Mouse (Mus musculus): ENCODE results near the gene Cnot6.

Gene Cnot6

DNA sequence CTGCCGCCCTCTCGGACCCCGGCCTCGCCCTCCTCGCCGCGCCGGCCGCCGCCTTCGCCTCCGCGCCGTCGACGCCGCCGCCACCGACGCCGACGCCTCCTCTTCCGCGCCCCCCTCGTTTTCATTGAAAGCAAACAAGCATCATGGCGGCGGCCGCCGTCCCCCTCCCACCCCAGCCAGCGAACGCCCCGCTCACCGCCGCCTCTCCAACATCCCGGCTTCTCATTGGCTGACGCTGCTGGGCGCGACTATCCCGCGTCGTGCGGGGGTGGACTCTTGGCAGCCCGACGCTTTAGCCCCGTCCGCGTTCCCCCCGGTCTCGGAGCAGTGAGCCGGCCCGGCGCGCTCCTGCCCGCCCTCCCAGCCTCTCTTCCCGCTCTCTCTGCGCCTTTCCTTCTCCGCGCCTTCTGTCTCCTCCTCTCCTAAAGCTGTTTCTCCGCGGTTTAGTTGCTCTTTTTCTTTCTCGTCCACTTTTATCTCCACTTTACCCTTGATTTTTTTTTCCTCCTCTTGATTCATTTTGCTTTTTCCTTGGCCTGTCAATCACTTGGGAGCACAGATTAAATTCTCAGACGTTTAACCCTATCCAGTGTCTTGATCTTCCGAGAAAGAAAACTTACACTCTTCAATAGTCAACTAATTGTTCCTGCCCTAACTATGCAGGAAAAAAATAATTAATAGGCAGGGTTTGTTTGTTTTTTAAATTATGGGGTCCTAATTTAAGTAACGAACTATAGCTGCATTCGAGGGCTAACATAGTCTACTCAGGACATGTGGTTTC, at the start of gene Cnot6:
Cnot6 (minus strand) TSS at position 169 of the 781 bp plus-strand sequence.
- peak; percentile 99 for DNase-seq (ENCODE audit: low read depth, low spot score)

- no peak for DNase-seq (ENCODE audit: low read depth, low spot score)
These were observed 48.6 kb upstream of the Cnot6 start for GRCm38 (mm10) chr11:49761130-49761529.

DNA sequence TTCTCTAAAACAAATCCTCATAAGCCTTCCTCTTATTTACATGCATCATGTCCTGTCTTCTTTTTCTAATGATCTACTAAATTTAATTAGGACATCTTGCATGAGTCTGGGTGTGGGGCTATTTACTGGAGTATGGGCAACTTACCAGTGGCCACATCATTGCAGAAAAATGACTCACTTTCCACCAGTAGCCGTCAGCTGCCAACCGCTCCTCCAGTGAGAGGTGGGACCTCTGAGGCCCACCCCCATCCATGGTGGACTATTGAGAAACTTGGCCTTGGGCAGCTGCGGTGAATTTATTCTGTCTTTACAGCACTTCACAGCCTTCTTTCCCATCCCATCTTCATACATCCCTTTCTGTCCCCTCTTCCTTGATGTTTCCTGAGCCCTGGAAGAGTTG, 45.6 kb upstream of the Cnot6 start:
- no peak for DNase-seq (ENCODE audit: low read depth, low spot score)

DNA sequence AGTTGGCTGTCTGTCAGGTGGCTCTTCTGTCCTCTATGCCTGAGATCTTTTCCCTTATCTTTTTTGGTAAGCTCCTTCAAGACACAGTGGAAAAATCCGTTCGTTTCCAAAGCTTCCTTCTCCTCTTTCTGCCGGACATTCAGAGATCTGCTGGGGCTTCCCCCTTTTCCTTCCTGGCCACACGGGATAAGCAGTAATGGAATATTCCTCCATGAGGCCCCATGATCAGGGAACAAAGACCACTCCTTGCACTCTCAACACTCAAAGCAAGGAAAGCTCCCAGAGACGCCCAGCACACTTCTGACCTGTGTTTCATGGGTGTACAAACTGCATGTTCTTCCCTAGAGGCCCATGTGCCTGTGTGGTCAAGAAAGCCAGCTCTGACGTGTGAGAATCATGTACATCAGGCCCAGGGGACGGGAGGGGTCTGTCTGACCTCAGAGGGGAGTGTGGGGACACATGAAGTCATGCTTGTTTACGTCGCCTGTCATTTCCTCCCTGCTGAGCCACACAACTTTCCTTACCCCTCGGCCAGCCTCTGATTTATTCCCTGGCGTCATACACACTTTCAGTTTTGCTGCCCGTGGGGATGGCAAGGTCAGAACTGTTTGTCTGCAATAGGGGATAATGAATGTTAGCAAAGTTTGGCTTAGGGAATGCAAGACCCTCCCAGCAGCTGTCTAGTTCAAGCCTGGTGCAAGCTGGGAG, 42.6 kb upstream of the Cnot6 start:
- DNase-seq (ENCODE audit: low read depth, low spot score) = no peak

GRCm38 (mm10) chr11:49746756-49747155, 34.2 kb upstream of the Cnot6 start:
- no peak for DNase-seq (ENCODE audit: low read depth, low spot score)

DNA sequence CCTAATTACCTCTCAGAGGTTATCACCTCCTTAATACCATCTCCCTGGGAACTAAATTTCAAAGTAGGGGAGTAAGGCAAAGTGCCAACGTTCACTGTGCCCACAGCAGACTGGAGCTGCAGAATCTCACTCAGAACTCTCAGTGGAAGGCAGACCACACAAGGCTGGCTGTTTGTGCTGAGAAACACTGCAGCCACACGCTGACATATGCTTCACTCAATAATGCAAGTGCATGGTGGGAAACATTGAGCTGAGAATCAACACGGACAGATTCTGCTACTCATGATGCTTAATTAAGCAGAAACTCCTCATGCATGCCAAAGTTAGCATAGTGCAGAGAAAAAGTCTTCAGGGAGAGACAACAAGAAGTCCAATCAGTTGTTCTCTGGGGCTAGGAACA, 33.3 kb upstream of the Cnot6 start:
- DNase-seq (ENCODE audit: low read depth, low spot score) = no peak

- DNase-seq (ENCODE audit: low read depth, low spot score) = no peak
These were observed 32.5 kb upstream of the Cnot6 start for GRCm38 (mm10) chr11:49744981-49745380.

- no peak for DNase-seq (ENCODE audit: low read depth, low spot score)
These were observed 31.1 kb upstream of the Cnot6 start for GRCm38 (mm10) chr11:49743634-49744033.

GRCm38 (mm10) chr11:49742248-49742647, 29.7 kb upstream of the Cnot6 start:
- no peak for DNase-seq (ENCODE audit: low read depth, low spot score)

- DNase-seq (ENCODE audit: low read depth, low spot score) = no peak
These were observed 27.3 kb upstream of the Cnot6 start for GRCm38 (mm10) chr11:49739776-49740175.

DNA sequence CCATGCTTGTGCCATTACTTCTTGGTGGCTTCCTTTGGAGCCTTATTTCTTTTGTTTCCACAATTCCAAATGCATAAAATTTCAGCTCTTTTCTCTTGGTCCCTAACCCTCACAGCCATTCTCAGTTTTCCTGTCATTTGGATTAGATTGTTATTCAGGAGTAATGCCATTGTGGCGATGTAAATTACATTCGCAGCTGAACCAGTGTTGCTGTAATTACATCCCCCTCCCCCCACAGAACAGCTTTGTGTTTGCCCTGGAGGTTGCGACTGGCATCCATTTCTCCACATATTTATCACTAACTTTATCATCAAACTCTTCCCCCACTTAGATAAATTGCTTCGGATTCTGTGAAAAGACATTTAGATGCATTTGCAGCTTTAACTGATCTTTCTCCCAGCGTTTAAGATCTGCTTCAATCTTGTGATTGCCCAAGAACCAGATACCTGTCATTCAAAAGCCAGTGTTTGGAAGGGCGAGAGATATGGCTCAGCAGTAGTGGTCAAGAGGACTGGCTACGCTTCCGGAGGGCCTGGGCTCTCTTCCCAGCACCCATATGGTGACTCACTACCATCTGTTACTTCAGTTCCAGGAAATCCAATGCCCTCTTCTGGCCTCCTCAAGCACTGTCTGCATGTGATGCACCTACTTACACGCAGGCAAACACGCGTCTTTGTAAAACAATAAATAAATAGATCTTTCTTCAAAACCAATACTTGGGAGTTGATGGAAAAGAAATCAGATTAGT, 26.3 kb upstream of the Cnot6 start:
- no peak for DNase-seq (ENCODE audit: low read depth, low spot score)

DNA sequence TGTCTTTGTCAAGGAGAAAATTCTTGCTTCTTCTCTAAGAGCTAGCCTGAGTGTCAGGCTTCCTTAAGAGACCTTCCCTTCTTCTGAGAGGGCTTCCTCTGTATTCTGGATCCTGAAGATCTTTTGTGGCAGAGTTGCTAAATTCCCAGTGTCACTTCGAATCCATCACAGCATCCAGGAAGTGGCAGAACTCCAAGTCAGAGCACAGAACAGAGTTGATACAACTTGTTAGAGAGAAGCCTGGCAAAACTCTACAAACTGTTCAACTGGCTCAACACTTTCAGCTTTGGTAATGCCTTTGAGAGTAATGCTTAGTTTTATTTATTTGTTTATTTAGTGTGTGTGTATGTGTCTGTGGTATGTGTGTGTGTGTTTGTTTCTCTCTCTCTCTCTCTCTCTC, 25.1 kb upstream of the Cnot6 start:
- DNase-seq (ENCODE audit: low read depth, low spot score) = no peak

GRCm38 (mm10) chr11:49734771-49735170, 22.2 kb upstream of the Cnot6 start:
- no peak for DNase-seq (ENCODE audit: low read depth, low spot score)

GRCm38 (mm10) chr11:49730275-49730948, 17.9 kb upstream of the Cnot6 start:
- DNase-seq (ENCODE audit: low read depth, low spot score) = no peak

DNA sequence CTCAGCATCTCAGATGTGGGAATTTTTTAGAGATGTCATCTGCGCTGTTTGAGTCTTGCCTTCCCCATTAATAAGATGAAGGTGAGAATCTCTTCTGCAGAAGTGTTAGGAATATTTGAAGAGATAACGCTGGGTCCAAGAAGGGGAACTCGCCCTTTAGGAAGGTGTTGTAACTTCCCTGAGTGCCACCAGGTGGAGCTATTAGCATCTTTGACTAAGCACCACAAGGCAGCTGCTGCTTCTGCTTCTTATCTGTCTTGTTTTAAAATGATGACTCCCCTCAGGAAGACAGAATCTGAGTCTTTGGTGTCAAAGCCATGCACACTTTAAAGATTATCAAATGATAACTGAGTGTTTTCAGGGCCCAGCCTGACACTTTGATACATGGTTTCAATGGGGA, 15.4 kb upstream of the Cnot6 start:
- peak; percentile 60 for DNase-seq (ENCODE audit: low read depth, low spot score)

- DNase-seq (ENCODE audit: low read depth, low spot score) = no peak
These were observed 14.3 kb upstream of the Cnot6 start for GRCm38 (mm10) chr11:49726800-49727199.

DNA sequence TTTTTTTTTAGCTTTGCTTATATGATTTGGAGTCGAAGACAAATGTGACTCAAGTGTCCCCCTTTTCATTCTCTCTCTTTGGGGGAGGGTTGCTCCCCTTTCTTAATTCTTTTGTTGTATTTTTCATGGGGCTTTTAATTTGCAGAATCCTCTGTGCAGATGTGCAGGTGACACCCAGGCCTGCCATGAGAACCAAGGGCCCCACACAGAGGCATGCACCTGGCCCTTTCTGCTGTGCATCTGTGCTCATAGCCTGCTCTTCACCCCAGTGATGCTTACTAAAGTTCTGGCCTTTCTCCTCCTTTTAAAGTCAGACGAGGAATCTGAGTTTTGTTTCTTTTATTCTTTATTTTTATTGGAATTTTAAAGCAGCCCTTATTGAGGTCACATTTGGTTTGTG, 12.2 kb upstream of the Cnot6 start:
- DNase-seq (ENCODE audit: low read depth, low spot score) = no peak

GRCm38 (mm10) chr11:49723281-49723680, 10.8 kb upstream of the Cnot6 start:
- peak; percentile 44 for DNase-seq (ENCODE audit: low read depth, low spot score)

GRCm38 (mm10) chr11:49722692-49723091, 10.2 kb upstream of the Cnot6 start:
- DNase-seq (ENCODE audit: low read depth, low spot score) = peak; percentile 82

DNA sequence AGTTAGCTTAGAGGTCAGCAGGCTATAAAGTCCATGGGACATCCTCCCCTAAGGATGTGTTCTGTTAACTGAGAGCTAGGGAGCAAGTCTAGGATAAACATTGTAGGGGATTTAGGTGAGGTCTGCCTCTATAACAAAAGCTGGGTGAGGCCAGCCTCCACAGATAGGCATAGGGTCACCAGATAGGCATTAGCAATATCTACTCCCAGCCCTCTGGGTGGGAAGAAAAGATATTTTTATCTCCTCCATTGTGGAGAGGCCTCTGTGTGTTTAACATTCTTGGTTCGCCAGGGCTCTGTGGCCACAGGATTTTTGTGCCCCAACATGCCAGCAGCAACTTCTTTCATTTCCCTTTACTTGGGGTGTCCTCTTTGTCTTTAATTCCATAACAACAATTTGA, 8.8 kb upstream of the Cnot6 start:
- DNase-seq (ENCODE audit: low read depth, low spot score) = no peak

DNA sequence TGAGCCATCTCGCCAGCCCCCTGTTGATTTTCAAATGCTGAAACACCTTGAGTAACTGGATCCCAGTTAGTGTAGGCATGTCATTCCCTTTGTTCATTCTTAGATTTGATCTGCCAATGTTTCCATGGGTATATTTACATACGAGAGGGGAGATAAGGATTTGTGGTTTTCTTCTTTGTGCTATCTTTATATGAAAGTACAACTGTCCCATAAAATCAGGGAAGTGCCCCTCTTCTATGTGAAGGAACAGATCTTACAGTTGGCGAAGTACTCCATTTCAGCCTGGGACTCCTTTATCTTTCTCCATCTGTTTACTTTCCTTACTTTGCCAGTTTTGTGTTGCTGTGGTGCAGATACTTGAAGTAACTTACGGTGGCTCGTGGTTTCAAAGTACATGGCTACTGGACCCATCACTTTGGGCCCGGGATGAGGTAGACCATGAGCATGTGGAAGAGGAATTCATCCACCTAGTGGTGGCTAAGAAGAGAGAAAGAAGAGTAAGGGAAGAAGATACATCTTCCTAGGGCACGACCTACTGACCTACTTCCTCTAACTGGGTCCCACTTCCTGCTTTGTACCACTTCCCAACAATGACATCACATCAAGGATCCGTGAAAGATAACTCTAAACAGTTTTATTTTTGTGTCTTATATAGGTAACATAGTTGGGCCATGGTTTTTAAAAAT, 7.1 kb upstream of the Cnot6 start:
- peak; percentile 39 for DNase-seq (ENCODE audit: low read depth, low spot score)

Measured in CD4-positive helper T cell, adult 2 months (primary cell).